Mouse (Mus musculus): Measurements from ENCODE around the gene Prkacb. TPM values are rescaled to one million over a fixed set of nuclear protein-coding genes. Genes with fewer than 3 reads are reported as not detected.
A peak's percentile ranks its signal among the peaks of the same experiment; 100 is the strongest.

Prkacb gene
- total RNA-seq, 2 experiments from 2014 or later: 60.2 to 64.4 TPM

DNA sequence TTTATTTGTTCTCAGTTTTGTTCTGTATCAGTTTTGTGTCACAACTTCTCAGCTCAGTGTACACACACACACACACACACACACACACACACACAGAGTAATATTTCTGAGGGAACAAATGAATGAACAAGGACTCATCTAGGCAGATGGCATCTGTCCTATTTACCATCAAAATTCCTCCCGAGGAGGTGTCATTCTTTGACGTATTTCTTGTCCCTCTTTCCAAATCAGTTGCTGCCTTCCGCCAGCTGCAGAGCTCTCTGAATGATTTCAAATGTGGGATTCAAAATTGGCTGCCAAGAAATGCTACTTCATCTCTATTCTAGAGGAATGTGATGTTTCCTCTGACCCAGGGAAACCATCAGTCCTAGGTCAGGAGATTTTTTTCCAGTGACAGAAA, 89.8 kb downstream of the Prkacb start:
- DNase-seq: no peak

DNA sequence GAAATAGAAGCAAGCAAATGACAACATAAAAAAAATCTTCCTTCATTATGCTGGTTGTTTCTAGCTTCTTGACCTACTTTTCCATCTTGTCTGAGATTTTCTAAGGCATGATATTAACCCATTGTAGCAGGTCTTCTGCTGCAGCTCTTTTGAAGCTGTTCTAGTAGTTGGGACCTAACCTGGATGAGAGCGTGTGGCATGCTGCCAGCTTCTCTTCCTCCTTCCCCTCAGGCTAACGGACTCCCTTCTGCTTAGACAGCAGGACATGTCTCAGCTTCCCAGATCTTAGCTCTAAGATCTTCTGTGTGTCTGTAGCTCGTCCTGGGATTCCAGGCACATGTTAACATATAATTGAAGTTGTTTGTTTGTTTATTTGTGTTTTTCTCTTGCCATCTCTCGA, 93.1 kb downstream of the Prkacb start:
- no peak for DNase-seq

GRCm38 (mm10) chr3:146718251-146718650, 94.5 kb downstream of the Prkacb start:
- no peak for DNase-seq

DNA sequence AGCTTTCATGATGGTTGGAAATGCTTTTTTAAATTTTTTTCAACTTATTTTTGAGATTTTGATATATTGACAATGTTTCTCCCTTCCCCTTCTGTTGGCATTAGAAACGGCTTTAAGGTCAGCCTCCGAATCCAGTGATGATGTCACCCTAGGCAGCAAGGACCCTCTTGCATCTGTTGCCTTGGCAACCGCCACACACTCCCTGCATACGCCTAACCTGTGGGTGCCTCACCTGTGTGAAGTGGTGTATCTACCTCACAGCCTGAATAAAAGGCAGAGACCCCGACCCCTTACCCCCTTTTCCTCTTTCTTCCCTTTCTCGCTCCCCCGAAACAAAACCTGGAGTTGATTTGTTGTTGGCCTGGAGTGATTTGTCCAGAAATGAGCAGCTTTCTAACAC, 100.5 kb downstream of the Prkacb start:
- DNase-seq: no peak

DNA sequence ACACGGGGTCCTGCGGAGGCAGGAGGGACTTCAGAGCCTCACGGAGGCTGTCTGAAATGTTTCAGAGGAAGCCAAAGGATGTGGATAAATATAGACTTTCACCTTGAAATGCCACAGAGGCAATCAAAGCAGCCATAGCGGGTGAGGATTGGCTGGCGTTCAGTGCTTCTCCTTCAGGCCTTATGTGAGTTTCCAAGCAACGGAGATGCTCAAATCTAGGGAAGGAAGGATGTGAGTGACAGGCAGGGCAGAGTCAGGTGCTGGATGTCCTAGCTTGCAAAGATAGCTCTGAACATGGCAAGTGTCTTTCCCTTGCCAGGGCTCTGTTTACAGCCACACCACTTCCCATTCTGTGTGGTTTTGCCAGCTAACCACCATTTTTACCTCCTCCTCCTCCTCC, 101.2 kb downstream of the Prkacb start:
- DNase-seq: no peak

DNA sequence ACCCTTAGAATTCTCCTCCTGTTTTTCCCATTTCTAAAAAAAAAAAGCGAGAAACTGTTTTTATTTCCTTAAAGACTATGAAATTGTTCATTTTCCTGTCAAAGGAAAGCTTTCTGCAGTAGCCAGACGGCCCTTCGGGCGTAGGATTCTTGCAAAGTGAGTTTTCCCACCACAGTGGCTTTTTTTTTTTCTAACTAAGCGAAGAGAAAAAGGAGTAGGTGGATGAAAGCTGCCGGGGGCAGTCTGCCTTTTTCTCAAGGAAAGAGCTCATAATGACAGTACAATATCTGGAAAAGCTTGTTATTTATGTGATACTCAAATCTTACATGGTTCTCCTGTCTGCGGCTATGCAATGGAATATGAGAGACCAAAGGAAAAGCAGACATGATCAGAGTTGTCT, 101.7 kb downstream of the Prkacb start:
- DNase-seq: no peak

DNA sequence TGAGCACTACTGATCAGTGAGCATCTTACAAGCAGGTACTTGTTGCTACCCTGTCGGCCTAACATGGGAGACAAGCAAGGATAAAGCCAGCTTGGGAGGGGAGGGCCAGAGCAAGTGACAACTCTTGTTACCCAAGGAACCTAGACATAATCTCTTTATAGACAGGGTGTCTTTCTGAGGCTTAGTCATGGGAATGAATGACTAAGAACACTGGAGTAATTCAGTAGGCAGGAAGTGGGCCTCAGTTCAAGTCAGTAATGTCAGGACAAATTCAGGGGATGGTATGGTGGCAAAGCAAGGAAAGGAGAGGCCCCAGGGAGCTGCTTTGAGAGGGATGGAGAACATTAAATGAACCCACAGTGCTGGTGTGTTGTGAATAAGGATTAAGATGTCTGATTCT, 103.7 kb downstream of the Prkacb start:
- DNase-seq: no peak

DNA sequence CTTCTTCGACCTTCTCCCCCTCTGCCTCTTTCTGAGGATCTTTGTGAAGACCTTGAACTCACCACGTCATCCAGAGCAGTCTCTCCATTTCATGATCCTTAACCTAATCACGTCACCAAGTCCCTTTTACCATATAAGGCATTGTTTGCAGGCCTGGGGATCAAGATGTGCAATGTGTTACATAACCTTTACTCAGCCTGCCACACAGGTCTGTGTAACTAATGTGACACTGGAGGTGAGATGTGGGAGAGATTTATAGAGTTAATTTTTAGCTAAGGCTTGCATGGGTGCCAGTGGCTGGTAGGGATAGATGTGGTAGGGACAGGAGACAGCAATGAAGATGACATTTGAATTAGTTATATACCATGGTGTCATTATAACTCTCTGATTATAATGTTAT, 104.4 kb downstream of the Prkacb start:
- no peak for DNase-seq

DNA sequence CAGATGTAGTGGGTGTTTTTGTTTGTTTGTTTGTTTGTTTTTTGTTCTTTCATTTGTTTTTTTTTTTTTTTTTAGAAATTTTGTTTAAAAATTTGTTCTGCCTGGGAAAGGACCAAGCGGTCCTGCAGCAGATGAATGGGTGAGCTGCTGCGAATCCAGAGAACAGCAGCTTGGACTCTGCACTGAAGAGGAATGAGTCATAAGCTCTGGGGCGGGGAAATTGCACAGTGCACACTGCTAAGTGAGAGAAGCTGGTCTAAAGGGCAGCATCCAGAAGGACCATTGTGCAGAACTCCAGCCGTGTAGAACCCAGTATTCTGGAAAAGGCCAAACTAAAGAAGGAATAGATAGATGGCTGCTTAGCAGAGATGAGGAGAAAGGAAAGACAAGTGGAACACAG, 108.7 kb downstream of the Prkacb start:
- no peak for DNase-seq

DNA sequence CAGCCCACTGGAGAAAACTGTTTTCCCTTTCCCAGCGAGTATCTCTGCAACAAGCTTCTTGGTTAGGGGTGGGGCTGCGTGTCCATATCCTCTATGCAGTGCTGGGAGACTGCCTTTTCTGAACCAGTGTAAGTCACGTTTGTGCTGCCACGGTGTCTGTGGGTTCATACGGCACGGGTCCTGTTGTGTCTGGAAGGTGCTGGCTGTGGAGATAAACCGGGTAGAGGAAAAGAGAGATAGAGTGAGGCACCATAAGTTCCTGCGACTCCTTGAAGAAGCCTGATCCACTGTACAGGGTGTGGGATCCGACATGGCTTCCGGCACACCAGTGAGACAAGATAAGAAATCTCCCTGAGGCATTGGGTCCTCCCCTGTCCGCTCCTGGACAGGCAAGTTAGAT, 112.7 kb downstream of the Prkacb start:
- no peak for DNase-seq

DNA sequence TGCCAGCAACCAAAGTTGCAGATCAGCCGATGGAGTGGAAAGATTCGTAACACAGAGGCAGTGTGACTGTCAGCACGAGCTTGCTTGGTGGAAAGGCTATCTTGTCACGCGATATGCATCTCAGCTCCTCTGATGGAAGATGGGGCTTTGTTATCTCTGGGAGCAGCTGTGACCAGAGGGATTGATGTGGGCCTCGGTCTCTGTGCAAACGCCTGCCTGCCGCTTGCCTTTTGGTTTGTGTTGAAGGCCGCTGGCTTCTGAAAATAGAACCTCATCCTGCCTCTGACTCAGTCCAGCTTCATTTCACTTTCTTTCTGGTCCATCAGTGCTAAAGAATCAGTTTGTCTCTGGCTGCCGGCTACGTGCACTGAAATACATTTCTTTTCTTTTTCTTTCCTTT, 113.8 kb downstream of the Prkacb start:
- no peak for DNase-seq

GRCm38 (mm10) chr3:146692547-146692946, 120.2 kb downstream of the Prkacb start:
- DNase-seq: no peak

- no peak for DNase-seq
Measured at GRCm38 (mm10) chr3:146687121-146687725, 125.6 kb downstream of the Prkacb start.

DNA sequence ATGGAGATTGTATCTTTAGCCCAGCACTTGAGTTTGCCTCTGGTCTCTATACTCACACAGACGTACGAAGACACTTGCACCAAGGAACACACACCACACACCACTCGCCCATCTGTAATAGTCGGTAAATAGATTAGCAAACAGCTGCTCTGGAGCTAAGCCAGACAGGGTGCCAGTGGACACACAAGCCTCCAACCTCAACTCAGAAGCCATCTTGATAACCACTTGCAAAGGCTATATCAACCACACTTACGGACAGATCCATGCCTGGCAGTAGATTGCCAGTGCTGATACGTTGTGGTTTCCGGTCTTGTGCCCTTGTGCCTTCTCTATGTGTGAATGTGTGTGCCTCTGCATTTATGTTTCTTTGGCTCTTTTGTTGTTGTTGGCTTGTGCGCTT, 126.4 kb downstream of the Prkacb start:
- no peak for DNase-seq

- DNase-seq: peak; percentile 73
Measured at GRCm38 (mm10) chr3:146684811-146685675, 127.7 kb downstream of the Prkacb start, which contains the start of gene Samd13. TSS of gene Samd13 (minus strand) at chr3:146685592.

- no peak for DNase-seq
Measured at GRCm38 (mm10) chr3:146683095-146683494, 129.7 kb downstream of the Prkacb start.

DNA sequence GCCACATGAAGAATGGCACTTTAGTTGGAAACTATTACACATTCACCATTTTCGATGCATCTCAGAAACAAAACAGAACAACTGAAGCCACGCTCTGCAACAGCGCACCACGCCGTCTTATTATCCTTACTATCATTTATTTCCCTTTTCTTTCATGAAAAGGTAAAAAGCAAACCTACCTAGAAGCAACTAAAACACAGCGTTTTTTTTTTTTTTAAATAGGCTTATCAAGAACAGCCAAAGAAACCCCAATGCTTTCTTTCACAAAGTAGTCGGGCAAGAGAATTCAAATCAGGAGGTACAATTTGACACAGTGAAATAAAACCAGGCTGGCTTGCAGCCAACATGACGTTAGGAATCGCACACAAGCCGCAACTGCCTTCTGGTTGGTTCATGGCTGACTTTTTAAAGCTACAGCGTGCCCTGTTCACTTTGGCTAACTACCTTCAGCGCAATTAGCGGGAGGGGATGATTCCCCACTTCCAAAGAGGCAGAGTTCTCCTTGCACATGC, 130.6 kb downstream of the Prkacb start:
- DNase-seq: peak; percentile 66

GRCm38 (mm10) chr3:146681696-146682095, 131.1 kb downstream of the Prkacb start:
- no peak for DNase-seq

GRCm38 (mm10) chr3:146680625-146681024, 132.2 kb downstream of the Prkacb start:
- DNase-seq: no peak

- no peak for DNase-seq
Measured at GRCm38 (mm10) chr3:146679646-146680045, 133.1 kb downstream of the Prkacb start.

Measured in gastrocnemius, postnatal 10 days (tissue).